Mouse (Mus musculus): Measurements from ENCODE around the gene Abi3. TPM values are rescaled to one million over a fixed set of nuclear protein-coding genes. Genes with fewer than 3 reads are reported as not detected.

The Abi3 gene
- polyA plus RNA-seq, 1 experiment from 2014 or later: 2.4 TPM

GRCm38 (mm10) chr11:95859468-95859855 lies 17.2 kb upstream of the Abi3 start:
- under 1% methylated on average over 35 of the region's 35 CpGs for WGBS
- H3K27me3 ChIP-seq (ENCODE audit: control insufficient read depth, insufficient read depth, low read length): no peaks in the 10 kb centered on the region
- peak overlapping the region; percentile 70 for H3K4me3 ChIP-seq (ENCODE audit: low read depth, low read length)
- peak; percentile 78 for DNase-seq (ENCODE audit: low spot score)
- no peaks in the 10 kb centered on the region for H3K9me3 ChIP-seq (ENCODE audit: control insufficient read depth, low read length)
- H3K4me2 ChIP-seq (replicated peaks; ENCODE audit: low read depth, low read length): peak overlapping the region; percentile 64
- H3K36me3 ChIP-seq (ENCODE audit: control insufficient read depth, insufficient read depth, low read length): no peaks in the 10 kb centered on the region
- no peaks in the 10 kb centered on the region; the same call in 1 of the 2 replicates for H3K4me1 ChIP-seq (replicated peaks; ENCODE audit: control insufficient read depth, insufficient read depth, low read length)
- H3K9ac ChIP-seq (ENCODE audit: low read depth, low read length): peak overlapping the region; percentile 58
- peak overlapping the region; percentile 58; the same call in 1 of the 2 replicates for H3K27ac ChIP-seq (ENCODE audit: low read depth, low read length)
- ATAC-seq (ENCODE audit: low FRiP score): peak; percentile 75

- H3K27me3 ChIP-seq (ENCODE audit: control insufficient read depth, insufficient read depth, low read length): no peaks in the 10 kb centered on the region
- no peaks in the 10 kb centered on the region for H3K36me3 ChIP-seq (ENCODE audit: control insufficient read depth, insufficient read depth, low read length)
- peak overlapping the region; percentile 58 for H3K9ac ChIP-seq (ENCODE audit: low read depth, low read length)
- H3K27ac ChIP-seq (ENCODE audit: low read depth, low read length): peak overlapping the region; percentile 58
- H3K4me2 ChIP-seq (replicated peaks; ENCODE audit: low read depth, low read length): peak overlapping the region; percentile 64
- peak overlapping the region; percentile 70 for H3K4me3 ChIP-seq (ENCODE audit: low read depth, low read length)
- H3K4me1 ChIP-seq (replicated peaks; ENCODE audit: control insufficient read depth, insufficient read depth, low read length): no peaks in the 10 kb centered on the region; the same call in 1 of the 2 replicates
- DNase-seq (ENCODE audit: low spot score): peak; percentile 97
- WGBS: under 1% methylated on average over 58 of the region's 58 CpGs
- no peaks in the 10 kb centered on the region for H3K9me3 ChIP-seq (ENCODE audit: control insufficient read depth, low read length)
- ATAC-seq (ENCODE audit: low FRiP score): peak; percentile 97
These were observed 16.5 kb upstream of the Abi3 start for GRCm38 (mm10) chr11:95858528-95859467.

GRCm38 (mm10) chr11:95857716-95858527 lies 15.6 kb upstream of the Abi3 start:
- Histone ChIP-seq H3K36me3 (ENCODE audit: control insufficient read depth, insufficient read depth, low read length) (no peaks in the 10 kb centered on the region), H3K4me3 (ENCODE audit: low read depth, low read length) (peak overlapping the region; percentile 70), H3K9ac (ENCODE audit: low read depth, low read length) (peak overlapping the region; percentile 40; the same call in 1 of the 2 replicates), H3K9me3 (ENCODE audit: control insufficient read depth, low read length) (no peaks in the 10 kb centered on the region), H3K27ac (ENCODE audit: low read depth, low read length) (peak overlapping the region; percentile 58), H3K27me3 (ENCODE audit: control insufficient read depth, insufficient read depth, low read length) (no peaks in the 10 kb centered on the region), H3K4me1 (replicated peaks; ENCODE audit: control insufficient read depth, insufficient read depth, low read length) (no peaks in the 10 kb centered on the region; the same call in 1 of the 2 replicates), H3K4me2 (replicated peaks; ENCODE audit: low read depth, low read length) (peak overlapping the region; percentile 64)
- ATAC-seq (ENCODE audit: low FRiP score): no peak
- no peak for DNase-seq (ENCODE audit: low spot score)
- 22% methylated on average over 21 of the region's 21 CpGs for WGBS

- Histone ChIP-seq H3K4me2 (replicated peaks; ENCODE audit: low read depth, low read length) (no peak overlapping the region), H3K9ac (ENCODE audit: low read depth, low read length) (no peak overlapping the region), H3K4me3 (ENCODE audit: low read depth, low read length) (no peak overlapping the region), H3K27ac (ENCODE audit: low read depth, low read length) (no peak overlapping the region), H3K4me1 (replicated peaks; ENCODE audit: control insufficient read depth, insufficient read depth, low read length) (no peaks in the 10 kb centered on the region; the same call in 1 of the 2 replicates), H3K27me3 (ENCODE audit: control insufficient read depth, insufficient read depth, low read length) (no peaks in the 10 kb centered on the region), H3K36me3 (ENCODE audit: control insufficient read depth, insufficient read depth, low read length) (no peaks in the 10 kb centered on the region), H3K9me3 (ENCODE audit: control insufficient read depth, low read length) (no peaks in the 10 kb centered on the region)
- no peak for ATAC-seq (ENCODE audit: low FRiP score)
- 75% methylated on average over 4 of the region's 4 CpGs for WGBS
- DNase-seq (ENCODE audit: low spot score): no peak
These were observed 15.0 kb upstream of the Abi3 start for GRCm38 (mm10) chr11:95857306-95857705.

GRCm38 (mm10) chr11:95853684-95854083 lies 11.4 kb upstream of the Abi3 start:
- no peak for ATAC-seq (ENCODE audit: low FRiP score)
- DNase-seq (ENCODE audit: low spot score): peak; percentile 43
- 54% methylated on average over 5 of the region's 5 CpGs for WGBS

GRCm38 (mm10) chr11:95850898-95851297 lies 8.6 kb upstream of the Abi3 start:
- DNase-seq (ENCODE audit: low spot score) (no peak), ATAC-seq (ENCODE audit: low FRiP score) (no peak)
- Histone ChIP-seq H3K9ac (ENCODE audit: low read depth, low read length) (no peak overlapping the region), H3K27me3 (ENCODE audit: control insufficient read depth, insufficient read depth, low read length) (no peaks in the 10 kb centered on the region), H3K9me3 (ENCODE audit: control insufficient read depth, low read length) (no peaks in the 10 kb centered on the region), H3K27ac (ENCODE audit: low read depth, low read length) (no peak overlapping the region), H3K4me2 (replicated peaks; ENCODE audit: low read depth, low read length) (no peak overlapping the region), H3K4me1 (replicated peaks; ENCODE audit: control insufficient read depth, insufficient read depth, low read length) (no peaks in the 10 kb centered on the region), H3K36me3 (ENCODE audit: control insufficient read depth, insufficient read depth, low read length) (no peaks in the 10 kb centered on the region), H3K4me3 (ENCODE audit: low read depth, low read length) (no peak overlapping the region)
- 69% methylated on average over 2 of the region's 2 CpGs for WGBS

More at GRCm38 (mm10) chr11:95853684-95854083, 11.4 kb upstream of the Abi3 start:
- Histone ChIP-seq H3K4me3 (ENCODE audit: low read depth, low read length) (no peak overlapping the region), H3K36me3 (ENCODE audit: control insufficient read depth, insufficient read depth, low read length) (no peaks in the 10 kb centered on the region), H3K9me3 (ENCODE audit: control insufficient read depth, low read length) (no peaks in the 10 kb centered on the region), H3K9ac (ENCODE audit: low read depth, low read length) (no peak overlapping the region), H3K4me2 (replicated peaks; ENCODE audit: low read depth, low read length) (no peak overlapping the region), H3K27me3 (ENCODE audit: control insufficient read depth, insufficient read depth, low read length) (no peaks in the 10 kb centered on the region), H3K27ac (ENCODE audit: low read depth, low read length) (no peak overlapping the region), H3K4me1 (replicated peaks; ENCODE audit: control insufficient read depth, insufficient read depth, low read length) (no peaks in the 10 kb centered on the region; the same call in 1 of the 2 replicates)

GRCm38 (mm10) chr11:95844935-95845334 lies 2.7 kb upstream of the Abi3 start:
- H3K27me3 ChIP-seq (ENCODE audit: control insufficient read depth, insufficient read depth, low read length): 0 out of 2 replicates have a peak, but pooled peaks cover 3% of the 10 kb centered on the region
- H3K9ac ChIP-seq (ENCODE audit: low read depth, low read length): no peak overlapping the region
- H3K9me3 ChIP-seq (ENCODE audit: control insufficient read depth, low read length): no peaks in the 10 kb centered on the region
- H3K4me2 ChIP-seq (replicated peaks; ENCODE audit: low read depth, low read length): no peak overlapping the region
- no peaks in the 10 kb centered on the region for H3K4me1 ChIP-seq (replicated peaks; ENCODE audit: control insufficient read depth, insufficient read depth, low read length)
- ATAC-seq (ENCODE audit: low FRiP score) (no peak), DNase-seq (ENCODE audit: low spot score) (no peak)
- no peak overlapping the region for H3K4me3 ChIP-seq (ENCODE audit: low read depth, low read length)
- H3K36me3 ChIP-seq (ENCODE audit: control insufficient read depth, insufficient read depth, low read length): no peaks in the 10 kb centered on the region
- no peak overlapping the region for H3K27ac ChIP-seq (ENCODE audit: low read depth, low read length)
- 61% methylated on average over 4 of the region's 4 CpGs for WGBS

- Histone ChIP-seq H3K4me3 (ENCODE audit: low read depth, low read length) (no peak overlapping the region), H3K4me2 (replicated peaks; ENCODE audit: low read depth, low read length) (no peak overlapping the region), H3K9me3 (ENCODE audit: control insufficient read depth, low read length) (no peaks in the 10 kb centered on the region), H3K27ac (ENCODE audit: low read depth, low read length) (no peak overlapping the region), H3K9ac (ENCODE audit: low read depth, low read length) (no peak overlapping the region), H3K36me3 (ENCODE audit: control insufficient read depth, insufficient read depth, low read length) (no peaks in the 10 kb centered on the region), H3K27me3 (ENCODE audit: control insufficient read depth, insufficient read depth, low read length) (0 out of 2 replicates have a peak, but pooled peaks cover 3% of the 10 kb centered on the region), H3K4me1 (replicated peaks; ENCODE audit: control insufficient read depth, insufficient read depth, low read length) (no peaks in the 10 kb centered on the region)
- 61% methylated on average over 6 of the region's 6 CpGs for WGBS
- ATAC-seq (ENCODE audit: low FRiP score) (no peak), DNase-seq (ENCODE audit: low spot score) (no peak)
These were observed 1.2 kb upstream of the Abi3 start for GRCm38 (mm10) chr11:95843421-95843950.
